Mouse (Mus musculus) bone marrow, adult 2 months (tissue): ENCODE results near the gene Pik3c2g. TPM values are rescaled to one million over a fixed set of nuclear protein-coding genes. Genes with fewer than 3 reads are reported as not detected.
"Not testable (repeated sequence)": the region's sequence is repeated elsewhere in the genome, so short reads cannot be mapped to it uniquely, and the experiment has no call there.

Experiments used
- H3K27ac ChIP-seq: fragments of 200-500 bp; 2 replicates; pipeline ENCODE4 v1.5.1; 2012; ENCODE audit warnings: low read depth, mild to moderate bottlenecking, control low read depth, inconsistent platforms, low read length; ENCODE audit not compliant: control insufficient read depth, poor library complexity, insufficient read depth
- H3K4me1 ChIP-seq: fragments of 200-500 bp; 2 replicates; pipeline ENCODE4 v1.6.1; 2011; ENCODE audit warnings: low read length; ENCODE audit not compliant: control insufficient read depth, insufficient read depth
- H3K4me3 ChIP-seq: fragments of 200-500 bp; replicated peaks from 2 replicates; pipeline ENCODE3; 2011; ENCODE audit warnings: mild to moderate bottlenecking, low read depth, low read length, control low read depth; ENCODE audit not compliant: control insufficient read depth
- CTCF ChIP-seq: fragments of 200-500 bp; IDR thresholded peaks from 2 replicates; pipeline ENCODE4 v1.5.1; 2011; ENCODE audit warnings: low read length, control low read depth; ENCODE audit not compliant: control insufficient read depth, insufficient read depth
- POLR2A ChIP-seq: fragments of 200-500 bp; IDR thresholded peaks from 2 replicates; pipeline ENCODE4 v1.6.1; 2011; ENCODE audit warnings: low read depth, mild to moderate bottlenecking, control low read depth, low read length, borderline replicate concordance; ENCODE audit not compliant: control insufficient read depth
- WGBS: fragments of 180-500 bp; shearing (Covaris S2); methylation state at CpG from one replicate; pipeline ENCODE4 v1.1.7; 2018; 5-methylcytosine and 5-hydroxymethylcytosine counted together
- polyA plus RNA-seq: library from polyadenylated mRNA; stranded (reverse); fragments of >200 nt; gene quantifications from 2 replicates; pipeline ENCODE4 v1.2.4, GENCODE M21; 2011; ENCODE audit warnings: low replicate concordance; ENCODE audit not compliant: missing spikeins, insufficient read depth, insufficient read length

Pik3c2g gene
- polyA plus RNA-seq, 1 experiment, result not detected

DNA sequence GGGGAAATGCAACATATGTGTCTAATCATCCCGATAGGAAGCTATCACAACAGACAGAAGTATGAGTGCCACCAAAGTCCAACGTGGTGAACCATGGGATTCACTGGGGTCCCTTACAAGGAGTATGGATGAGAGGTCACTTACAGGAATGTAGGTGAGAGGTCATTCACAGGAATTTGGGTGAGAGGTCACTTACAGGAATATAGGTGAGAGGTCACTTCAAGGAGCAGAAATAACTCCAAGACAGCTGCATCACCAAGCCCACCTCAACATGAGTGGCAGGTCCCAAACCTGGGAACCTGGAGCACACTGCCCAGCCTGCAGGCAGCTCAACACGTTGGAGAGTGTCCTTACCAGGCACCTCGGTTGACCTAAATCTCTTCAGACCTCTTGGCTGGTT, 314.8 kb downstream of the Pik3c2g start:
- Histone ChIP-seq H3K27ac (no peak overlapping the region), H3K4me1 (no peaks in the 10 kb centered on the region), H3K4me3 (no peak overlapping the region)
- TF ChIP-seq CTCF (no peak), POLR2A (no peak)
- 56% methylated on average over 4 of the region's 4 CpGs for WGBS

DNA sequence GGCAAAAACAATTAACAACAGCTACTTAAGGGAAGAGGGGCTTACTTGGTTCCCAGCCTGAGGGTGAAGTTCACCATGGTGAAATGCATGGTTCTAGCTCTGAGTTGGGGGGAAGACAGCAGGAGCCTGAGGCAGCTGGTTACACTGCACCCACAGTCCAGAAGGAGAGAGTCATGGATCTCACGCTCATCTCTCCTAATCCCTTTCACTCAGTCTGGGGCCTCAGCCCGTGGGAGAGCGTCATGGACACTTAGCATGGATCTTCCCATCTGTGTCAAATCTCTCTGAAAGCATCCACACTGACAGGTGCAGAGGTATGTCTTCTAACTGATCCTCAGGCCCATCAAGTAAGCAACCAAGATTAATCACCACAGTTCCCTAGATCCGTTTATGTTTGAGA, 320.1 kb downstream of the Pik3c2g start:
- no peaks in the 10 kb centered on the region for H3K4me1 ChIP-seq
- WGBS, result 78% methylated on average over 4 of the region's 4 CpGs
- H3K4me3 ChIP-seq, result no peak overlapping the region
- TF ChIP-seq CTCF (no peak), POLR2A (no peak)
- no peak overlapping the region for H3K27ac ChIP-seq

DNA sequence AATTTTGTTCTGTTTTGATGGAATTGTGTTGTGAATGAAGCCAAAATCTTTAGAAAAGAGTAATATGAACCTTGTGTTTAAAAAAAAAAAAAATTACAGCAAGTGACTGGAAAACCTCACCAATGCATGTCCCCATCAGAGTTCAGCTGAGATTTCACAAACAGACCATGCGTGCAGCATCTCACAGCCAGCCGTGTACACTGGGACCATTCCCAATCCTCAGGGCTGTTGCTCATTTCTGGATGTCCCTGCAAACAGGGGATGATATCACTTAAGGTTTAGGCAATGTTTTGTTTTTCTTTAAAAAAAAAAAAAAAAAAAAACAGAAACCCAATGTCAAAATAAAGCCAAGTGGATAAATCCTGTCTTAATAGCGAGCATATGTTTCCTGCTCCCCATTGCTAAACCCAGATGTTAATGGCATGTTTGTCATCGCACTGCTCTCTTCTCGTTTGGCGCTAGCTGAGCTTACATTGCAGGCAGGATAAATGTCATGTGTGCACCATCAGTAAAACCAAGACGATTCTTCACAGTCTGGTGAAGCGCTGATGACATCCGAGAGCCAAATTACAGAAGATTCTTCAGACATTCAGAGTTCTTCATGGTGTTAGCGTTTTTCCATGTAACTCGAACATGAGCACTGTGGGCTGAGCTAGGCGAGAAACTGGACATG, 322.1 kb downstream of the Pik3c2g start:
- whole genome bisulfite sequencing, result 81% methylated on average over 12 of the region's 12 CpGs

DNA sequence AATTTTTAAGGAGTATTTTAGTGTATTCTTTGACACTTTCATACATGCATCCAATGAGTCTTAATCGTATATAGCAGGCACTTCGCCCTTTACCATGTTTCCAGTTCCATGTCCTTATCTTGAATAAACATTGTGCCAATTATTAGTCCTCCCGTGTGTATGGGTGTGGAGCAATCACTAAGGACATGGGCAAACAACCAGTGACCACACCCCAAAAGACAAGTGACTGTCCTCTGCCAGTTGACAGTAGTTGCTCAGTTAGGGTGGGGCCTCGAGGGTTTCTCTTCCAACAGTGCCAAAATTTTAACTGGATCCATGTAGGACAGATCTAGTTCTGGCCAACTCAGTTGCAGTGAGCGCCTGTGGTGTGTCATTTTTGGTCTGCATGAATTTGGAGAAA, 341.7 kb downstream of the Pik3c2g start:
- 72% methylated on average over 5 of the region's 5 CpGs for WGBS
- Histone ChIP-seq H3K4me1 (no peaks in the 10 kb centered on the region), H3K4me3 (no peak overlapping the region), H3K27ac (no peak overlapping the region)
- TF ChIP-seq POLR2A (no peak), CTCF (no peak)

More for the DNA sequence above, 322.1 kb downstream of the Pik3c2g start:
- Histone ChIP-seq H3K4me1 (no peaks in the 10 kb centered on the region), H3K27ac (no peak overlapping the region), H3K4me3 (no peak overlapping the region)
- no peak for TF ChIP-seq POLR2A
- TF ChIP-seq CTCF, result no peak

DNA sequence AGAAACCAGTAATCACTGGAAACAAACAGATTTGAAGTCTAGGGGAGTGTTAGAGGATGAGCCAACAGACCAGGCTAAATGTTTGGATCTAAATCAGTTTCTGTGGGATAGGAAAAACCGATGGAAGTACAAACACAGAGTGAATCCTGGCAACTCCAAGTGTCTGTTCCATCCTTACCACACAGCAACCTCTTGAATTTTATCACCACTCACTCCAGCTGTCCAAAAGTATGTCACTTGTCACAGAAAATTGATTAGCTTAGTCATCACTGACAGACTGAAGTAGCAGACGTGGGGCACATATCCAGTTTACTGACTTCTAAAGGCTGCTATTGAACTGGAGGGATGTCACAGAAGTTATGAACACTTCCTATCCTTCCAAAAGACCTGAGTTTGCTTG, 347.8 kb downstream of the Pik3c2g start:
- 57% methylated on average over 2 of the region's 2 CpGs for WGBS
- Histone ChIP-seq H3K4me3 (no peak overlapping the region), H3K4me1 (no peaks in the 10 kb centered on the region), H3K27ac (no peak overlapping the region)
- TF ChIP-seq CTCF (no peak), POLR2A (no peak)

DNA sequence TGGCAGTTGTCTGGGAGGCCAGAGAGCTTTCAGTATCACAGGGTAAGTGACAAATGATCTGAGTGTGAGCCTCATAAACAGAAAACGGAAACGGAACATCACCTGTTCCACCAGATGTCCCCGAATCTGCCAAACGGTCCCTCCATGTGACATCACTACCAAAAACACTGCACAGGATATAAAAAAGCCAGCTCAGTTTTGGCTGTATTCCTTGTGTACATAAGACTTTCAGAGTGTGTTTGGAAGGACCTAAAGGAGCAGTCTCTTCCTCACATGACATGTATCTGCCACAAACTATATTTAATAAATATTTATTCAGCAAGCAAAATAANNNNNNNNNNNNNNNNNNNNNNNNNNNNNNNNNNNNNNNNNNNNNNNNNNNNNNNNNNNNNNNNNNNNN, 350.6 kb downstream of the Pik3c2g start:
- H3K4me1 ChIP-seq, H3K27ac ChIP-seq, H3K4me3 ChIP-seq: not testable (repeated sequence)
- WGBS, result 84% methylated on average over 4 of the region's 4 CpGs

DNA sequence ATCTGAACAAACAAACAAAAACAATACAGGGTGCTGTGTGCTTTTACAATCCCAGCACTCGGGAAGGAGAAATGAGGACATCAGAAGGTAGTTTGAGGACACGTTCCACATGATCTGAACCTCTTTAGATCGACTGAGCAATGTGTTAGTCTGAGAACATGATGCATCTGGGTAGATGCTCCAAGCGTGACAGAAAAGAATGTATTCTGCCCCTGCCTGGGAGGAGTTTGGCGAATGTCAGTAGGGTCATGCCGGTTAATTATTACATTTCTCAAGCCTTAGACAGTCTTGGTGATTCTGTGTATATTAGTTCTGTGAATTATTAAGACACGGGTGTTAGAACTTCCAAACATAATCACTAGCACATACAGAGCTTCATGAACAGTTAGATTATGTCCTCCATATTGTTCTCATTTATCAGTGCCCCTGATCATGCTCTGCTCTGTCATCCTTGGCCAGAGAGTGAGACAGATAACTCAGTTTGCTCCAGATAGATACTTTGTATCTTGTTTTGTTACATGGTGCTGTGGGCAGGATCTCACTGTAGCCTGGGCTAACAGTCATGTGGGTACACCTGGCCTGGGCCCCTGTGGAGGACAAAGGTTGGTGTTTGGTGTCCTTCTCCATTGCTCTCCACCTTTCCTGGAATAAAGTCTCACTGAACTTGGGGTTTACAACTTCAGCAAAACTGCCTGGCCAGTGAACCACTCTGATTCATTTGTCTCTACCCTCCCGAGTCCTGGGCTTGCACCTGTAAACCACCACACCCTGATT, 360.3 kb downstream of the Pik3c2g start:
- Histone ChIP-seq H3K4me1 (no peaks in the 10 kb centered on the region), H3K27ac (no peak overlapping the region), H3K4me3 (no peak overlapping the region)
- 78% methylated on average over 8 of the region's 8 CpGs for WGBS
- no peak for TF ChIP-seq CTCF

DNA sequence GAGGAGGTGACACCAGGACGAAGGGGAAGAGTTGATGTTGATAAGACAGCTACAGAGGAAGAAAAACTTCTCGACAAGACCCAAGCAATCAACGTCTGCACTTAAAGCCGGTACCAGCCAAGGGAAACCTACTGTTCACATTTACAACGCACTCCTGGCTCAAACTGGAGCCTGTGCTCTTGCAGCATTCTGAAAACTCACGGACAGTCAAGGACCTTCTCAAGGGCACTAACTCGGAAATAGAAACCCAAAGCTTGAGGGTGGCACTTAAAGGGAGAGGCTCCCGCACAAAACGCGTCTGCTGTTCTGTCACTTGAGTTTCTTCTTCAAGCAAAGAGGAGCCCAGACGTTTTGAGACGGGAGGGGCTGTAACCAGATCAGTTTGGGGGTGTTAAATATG, 366.6 kb downstream of the Pik3c2g start:
- Histone ChIP-seq H3K4me1 (no peaks in the 10 kb centered on the region), H3K27ac (no peak overlapping the region), H3K4me3 (no peak overlapping the region)
- TF ChIP-seq CTCF (no peak), POLR2A (no peak)
- 75% methylated on average over 12 of the region's 12 CpGs for WGBS
